ENCODE assay signal across 8 mouse cellular contexts in the genomic region with DNA sequence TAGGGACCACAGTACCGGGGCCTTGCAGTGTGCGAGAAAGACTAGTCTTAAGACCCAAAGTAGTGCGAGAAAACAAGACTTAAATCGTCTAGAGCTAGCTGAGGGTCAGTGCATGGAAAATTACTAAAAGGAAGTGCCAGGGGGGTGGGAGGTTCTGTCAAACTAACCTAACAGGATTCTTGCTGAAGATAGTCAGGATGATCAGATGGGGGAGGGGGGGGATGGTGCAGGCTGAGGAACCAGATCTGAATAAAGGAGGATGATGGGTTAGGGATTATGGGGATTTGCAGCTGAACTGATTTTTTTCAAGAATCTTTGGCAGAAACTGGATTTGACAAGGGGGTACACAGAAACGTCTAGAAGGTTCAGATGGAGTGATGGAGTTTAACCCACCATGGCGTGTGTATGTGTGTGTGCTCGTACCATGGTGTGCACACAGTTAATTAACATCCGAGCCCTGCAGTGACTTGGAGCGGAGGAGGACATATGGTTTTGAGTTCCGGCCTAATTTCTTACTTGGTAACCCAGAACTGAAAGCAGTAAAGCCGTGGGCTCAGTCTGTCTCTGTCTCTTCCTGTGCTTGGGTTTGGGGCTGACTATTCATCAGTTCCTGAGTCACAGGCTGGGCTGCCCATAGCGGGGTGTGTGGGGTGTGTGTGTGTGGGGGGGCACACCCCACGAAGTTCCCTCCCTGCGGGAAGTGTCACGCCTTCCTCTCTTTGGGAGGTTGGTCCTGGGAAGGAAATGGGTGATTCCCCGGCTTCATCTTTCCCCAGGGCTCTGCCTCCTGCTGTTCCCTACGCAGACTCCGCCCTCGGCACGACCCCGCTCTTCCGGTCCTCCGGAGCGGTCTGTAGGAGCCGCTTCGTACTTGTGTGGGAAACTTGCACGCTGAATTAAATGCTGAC. TPM values are rescaled to one million over a fixed set of nuclear protein-coding genes. Genes with fewer than 3 reads are reported as not detected.
DNase-seq lines count a peak whose midpoint lies in the region; ATAC-seq lines count a peak whose summit lies in the region.

No protein-coding gene starts in this region.

- H3K9ac ChIP-seq in hindbrain, embryonic 15.5 days, result peak overlapping the region; percentile 43

- no peaks in the 10 kb centered on the region for H3K9me3 ChIP-seq in hindbrain, embryonic 15.5 days
- H3K9me3 ChIP-seq in limb, embryonic 10.5 days (replicated peaks), result no peaks in the 10 kb centered on the region
- no peaks in the 10 kb centered on the region for H3K9me3 ChIP-seq in midbrain, embryonic 10.5 days (replicated peaks)

- peak overlapping the region; percentile 78 for H3K4me2 ChIP-seq in hindbrain, embryonic 15.5 days

- H3K27me3 ChIP-seq in hindbrain, embryonic 15.5 days, result no peaks in the 10 kb centered on the region
- no peaks in the 10 kb centered on the region for H3K27me3 ChIP-seq in limb, embryonic 10.5 days (ENCODE audit: low read depth, poor library complexity, severe bottlenecking)
- H3K27me3 ChIP-seq in midbrain, embryonic 10.5 days (ENCODE audit: low read depth, poor library complexity, severe bottlenecking), result no peaks in the 10 kb centered on the region

- H3K36me3 ChIP-seq in hindbrain, embryonic 15.5 days, result no peaks in the 10 kb centered on the region
- no peaks in the 10 kb centered on the region for H3K36me3 ChIP-seq in limb, embryonic 10.5 days
- H3K36me3 ChIP-seq in midbrain, embryonic 10.5 days, result no peaks in the 10 kb centered on the region

- DNase-seq in frontal cortex, postnatal 14 days (ENCODE audit: low spot score in 2 of 2), result no peak
- DNase-seq in cerebellum, postnatal 10 days, result peak; percentile 58 to 73
- peak; percentile 49 to 61 for DNase-seq in frontal cortex, postnatal 36 days (ENCODE audit: low spot score in 2 of 2)
- DNase-seq in limb, embryonic 10.5 days (ENCODE audit: low spot score), result peak; percentile 74
- DNase-seq in midbrain, embryonic 10.5 days (ENCODE audit: low spot score), result peak; percentile 64
- peak; percentile 85 for DNase-seq in skeletal muscle tissue, adult 2 months (ENCODE audit: low read depth, low spot score)

- peak overlapping the region; percentile 38 for H3K4me3 ChIP-seq in hindbrain, embryonic 15.5 days
- peak overlapping the region; percentile 52 for H3K4me3 ChIP-seq in limb, embryonic 10.5 days
- peak overlapping the region; percentile 55 for H3K4me3 ChIP-seq in midbrain, embryonic 10.5 days

- peaks cover 18% of the 10 kb centered on the region for H3K4me1 ChIP-seq in hindbrain, embryonic 15.5 days (replicated peaks)
- H3K4me1 ChIP-seq in limb, embryonic 10.5 days, result peaks cover 43% of the 10 kb centered on the region
- H3K4me1 ChIP-seq in midbrain, embryonic 10.5 days, result peaks cover 31% of the 10 kb centered on the region

- 15% methylated on average over 27 of the region's 27 CpGs for WGBS in hindbrain, embryonic 15.5 days
- 14% methylated on average over 27 of the region's 27 CpGs for WGBS in limb, embryonic 10.5 days
- 22% methylated on average over 27 of the region's 27 CpGs for WGBS in midbrain, embryonic 10.5 days

- H3K27ac ChIP-seq in hindbrain, embryonic 15.5 days (replicated peaks), result peak overlapping the region; percentile 70
- peak overlapping the region; percentile 92 for H3K27ac ChIP-seq in limb, embryonic 10.5 days
- peak overlapping the region; percentile 89 for H3K27ac ChIP-seq in midbrain, embryonic 10.5 days (replicated peaks)

- ATAC-seq in frontal cortex, adult (ENCODE audit: low TSS enrichment), result peak; percentile 92
- ATAC-seq in hindbrain, embryonic 15.5 days (ENCODE audit: low FRiP score, low read depth), result peak; percentile 86

RNA-seq across cellular contexts. Expression of gene Capg, which starts 8.2 kb away (rescaled TPM):
- polyA plus RNA-seq in hindbrain, embryonic 15.5 days (2015; fragmentation: Nextera tagmentation; extraction: Ambion mirVana), result 8.0 and 9.3 TPM in 2 replicates
- 20.8 and 23.3 TPM in 2 replicates for polyA plus RNA-seq in limb, embryonic 10.5 days (2016; fragmentation: Nextera tagmentation; extraction: Ambion mirVana)
- polyA plus RNA-seq in midbrain, embryonic 10.5 days (2016; fragmentation: Nextera tagmentation; extraction: Ambion mirVana), result 9.7 and 11.1 TPM in 2 replicates

RNA-seq across cellular contexts. Expression of gene Sh2d6, which starts 30.9 kb away (rescaled TPM):
- polyA plus RNA-seq in hindbrain, embryonic 15.5 days (2015; fragmentation: Nextera tagmentation; extraction: Ambion mirVana), result 0.26 and 0.63 TPM in 2 replicates
- polyA plus RNA-seq in limb, embryonic 10.5 days (2016; fragmentation: Nextera tagmentation; extraction: Ambion mirVana), result 0.15 TPM in 1 of 2 replicates, not detected in the other
- polyA plus RNA-seq in midbrain, embryonic 10.5 days (2016; fragmentation: Nextera tagmentation; extraction: Ambion mirVana), result 0.23 and 0.39 TPM in 2 replicates

RNA-seq across cellular contexts. Expression of gene Elmod3, which starts 45.8 kb away (rescaled TPM):
- 15.9 and 17.1 TPM in 2 replicates for polyA plus RNA-seq in hindbrain, embryonic 15.5 days (2015; fragmentation: Nextera tagmentation; extraction: Ambion mirVana)
- 14.0 and 14.6 TPM in 2 replicates for polyA plus RNA-seq in limb, embryonic 10.5 days (2016; fragmentation: Nextera tagmentation; extraction: Ambion mirVana)
- 14.2 and 15.5 TPM in 2 replicates for polyA plus RNA-seq in midbrain, embryonic 10.5 days (2016; fragmentation: Nextera tagmentation; extraction: Ambion mirVana)

RNA-seq across cellular contexts. Expression of gene Retsat, which starts 45.9 kb away (rescaled TPM):
- polyA plus RNA-seq in hindbrain, embryonic 15.5 days (2015; fragmentation: Nextera tagmentation; extraction: Ambion mirVana), result 5.9 and 7.0 TPM in 2 replicates
- polyA plus RNA-seq in limb, embryonic 10.5 days (2016; fragmentation: Nextera tagmentation; extraction: Ambion mirVana), result 9.9 and 10.1 TPM in 2 replicates
- polyA plus RNA-seq in midbrain, embryonic 10.5 days (2016; fragmentation: Nextera tagmentation; extraction: Ambion mirVana), result 8.2 and 8.4 TPM in 2 replicates

Comparison
In these comparisons a context has a peak if more than half of its experiments do, and no peak if none do; other contexts are left out.
1. DNase-seq: peak in cerebellum, postnatal 10 days (2 of 2), frontal cortex, postnatal 36 days (2 of 2), limb, embryonic 10.5 days (single experiment), midbrain, embryonic 10.5 days (single experiment) and skeletal muscle tissue, adult 2 months (single experiment); none in frontal cortex, postnatal 14 days (0 of 2).
2. Peak in every context shown above with its lines, with median percentiles within 50 percentile points of each other: H3K27ac ChIP-seq and H3K4me3 ChIP-seq.